In the genomic region with DNA sequence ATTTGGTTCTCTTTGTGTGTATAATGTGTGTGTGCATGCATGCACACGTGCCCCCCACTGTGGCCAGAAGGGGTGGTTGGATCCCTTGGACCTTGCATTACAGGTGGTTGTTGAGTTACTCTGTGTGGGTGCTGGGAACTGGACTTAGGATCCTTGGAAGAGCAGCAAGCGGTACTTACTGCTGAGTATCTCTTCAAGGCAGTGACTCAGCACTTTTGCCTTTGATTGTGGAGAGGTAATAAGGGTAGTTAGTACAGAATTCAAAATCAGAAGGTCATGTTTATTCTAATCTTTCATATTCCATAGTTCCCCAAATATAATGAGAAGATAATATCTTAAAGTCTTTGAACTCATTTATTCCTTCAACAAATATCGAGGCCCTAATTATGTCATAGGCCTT, we compare ENCODE assay signal across 23 mouse cellular contexts. TPM values are rescaled to one million over a fixed set of nuclear protein-coding genes. Genes with fewer than 3 reads are reported as not detected.
DNase-seq lines count a peak whose midpoint lies in the region; ATAC-seq and TF ChIP-seq lines count a peak whose summit lies in the region.
"Had no signal": no experiment of that assay in that cellular context is flagged by ENCODE, and none has a peak within 500 bp of the region (broad histone marks: within the 10 kb centered on the region; RNA-seq: fewer than 3 reads in every experiment).

No protein-coding gene starts in this region.

- H3K27ac ChIP-seq in kidney, adult 2 months (ENCODE audit: insufficient read depth, low read depth, low read length): no peak overlapping the region; the same call in 1 of the 2 replicates
- no peak overlapping the region for H3K27ac ChIP-seq in liver, embryonic 13.5 days
- H3K27ac ChIP-seq in liver, embryonic 12.5 days: no peak overlapping the region
- no peak overlapping the region for H3K27ac ChIP-seq in hindbrain, embryonic 16.5 days (ENCODE audit: low read depth, low read length)
- H3K27ac ChIP-seq: embryonic facial prominence, embryonic 15.5 days; forebrain, embryonic 12.5 days; hindbrain, embryonic 10.5 days; hindbrain, embryonic 14.5 days had no signal

- WGBS in kidney, adult 2 months: 66% methylated on average over 3 of the region's 3 CpGs
- WGBS in liver, embryonic 13.5 days (ENCODE audit: insufficient replicate concordance): 70% methylated on average over 3 of the region's 3 CpGs
- 73% methylated on average over 3 of the region's 3 CpGs for WGBS in liver, embryonic 12.5 days (ENCODE audit: insufficient replicate concordance)
- 92% methylated on average over 3 of the region's 3 CpGs for WGBS in hindbrain, embryonic 16.5 days

- H3K9me3 ChIP-seq in liver, embryonic 13.5 days (replicated peaks): no peaks in the 10 kb centered on the region
- no peaks in the 10 kb centered on the region for H3K9me3 ChIP-seq in liver, embryonic 12.5 days (replicated peaks)
- no peaks in the 10 kb centered on the region for H3K9me3 ChIP-seq in hindbrain, embryonic 16.5 days (ENCODE audit: control insufficient read depth, low read length)
- H3K9me3 ChIP-seq: embryonic facial prominence, embryonic 15.5 days; forebrain, embryonic 12.5 days; G1E; heart, embryonic 12.5 days; hindbrain, embryonic 10.5 days had no signal

- no peak overlapping the region for H3K9ac ChIP-seq in liver, embryonic 13.5 days
- no peak overlapping the region for H3K9ac ChIP-seq in liver, embryonic 12.5 days
- H3K9ac ChIP-seq in hindbrain, embryonic 16.5 days (ENCODE audit: low read depth, low read length): no peak overlapping the region
- H3K9ac ChIP-seq: embryonic facial prominence, embryonic 15.5 days; forebrain, embryonic 12.5 days; heart, embryonic 12.5 days; hindbrain, embryonic 14.5 days had no signal

- no peak for TF ChIP-seq CTCF in kidney, adult 2 months (conservative IDR thresholded peaks at IDR 0.05; ENCODE audit: insufficient read depth, insufficient read length, low read depth, low read length)

- ATAC-seq in liver, embryonic 13.5 days (ENCODE audit: low read depth): no peak
- no peak for ATAC-seq in liver, embryonic 12.5 days
- no peak for ATAC-seq in hindbrain, embryonic 16.5 days
- ATAC-seq: forebrain, embryonic 16.5 days; Patski had no signal

- H3K4me2 ChIP-seq in liver, embryonic 13.5 days: no peak overlapping the region
- H3K4me2 ChIP-seq in liver, embryonic 12.5 days: no peak overlapping the region
- no peak overlapping the region for H3K4me2 ChIP-seq in hindbrain, embryonic 16.5 days (ENCODE audit: low read length)
- H3K4me2 ChIP-seq: embryonic facial prominence, embryonic 15.5 days; forebrain, embryonic 12.5 days; heart, embryonic 12.5 days; hindbrain, embryonic 14.5 days had no signal

- TF ChIP-seq POLR2A in kidney, adult 2 months (IDR thresholded peaks at IDR 0.05; ENCODE audit: low read depth, low read length): no peak

- H3K27me3 ChIP-seq in kidney, adult 2 months (replicated peaks; ENCODE audit: control insufficient read depth, insufficient read depth, low read length): no peaks in the 10 kb centered on the region
- H3K27me3 ChIP-seq in liver, embryonic 13.5 days: no peaks in the 10 kb centered on the region
- no peaks in the 10 kb centered on the region for H3K27me3 ChIP-seq in liver, embryonic 12.5 days (replicated peaks)
- H3K27me3 ChIP-seq in hindbrain, embryonic 16.5 days (replicated peaks; ENCODE audit: control insufficient read depth, insufficient read depth, low read length): no peaks in the 10 kb centered on the region
- H3K27me3 ChIP-seq: embryonic facial prominence, embryonic 15.5 days; forebrain, embryonic 12.5 days; heart, embryonic 12.5 days; Patski had no signal

- DNase-seq in kidney, adult 2 months: peak; percentile 49
- no peak for DNase-seq in kidney, postnatal 25 days
- DNase-seq in liver, embryonic 13.5 days: peak; percentile 3
- peak; percentile 31 for DNase-seq in ES-CJ7 (ENCODE audit: low read depth, low spot score)
- DNase-seq in c-Kit-positive CD71-positive TER-119-positive erythroid progenitor cells, embryonic 14.5 days (ENCODE audit: low spot score): peak; percentile 14
- no peak for DNase-seq in cerebellum, postnatal 4 days (ENCODE audit: low spot score in 2 of 2)
- DNase-seq: adrenal gland, adult 2 months; adrenal gland, postnatal 25 days; cerebellum, adult 2 months; cerebellum, postnatal 10 days; embryo, embryonic 11 days; gastrocnemius, postnatal 10 days had no signal

- peaks cover 11% of the 10 kb centered on the region for H3K4me1 ChIP-seq in kidney, adult 2 months (ENCODE audit: control insufficient read depth, insufficient read depth, low read length)
- H3K4me1 ChIP-seq in liver, embryonic 13.5 days (replicated peaks): peaks cover 7% of the 10 kb centered on the region
- peaks cover 7% of the 10 kb centered on the region for H3K4me1 ChIP-seq in liver, embryonic 12.5 days
- H3K4me1 ChIP-seq in hindbrain, embryonic 16.5 days (ENCODE audit: control insufficient read depth, insufficient read depth, low read depth, low read length): no peaks in the 10 kb centered on the region
- H3K4me1 ChIP-seq: embryonic facial prominence, embryonic 15.5 days; forebrain, embryonic 12.5 days; heart, embryonic 12.5 days; hindbrain, embryonic 10.5 days had no signal

- H3K36me3 ChIP-seq in kidney, adult 2 months (ENCODE audit: control insufficient read depth, insufficient read depth, low read length): peaks cover 3% of the 10 kb centered on the region; the same call in 1 of the 2 replicates
- H3K36me3 ChIP-seq in liver, embryonic 13.5 days: peaks cover 34% of the 10 kb centered on the region
- peaks cover 45% of the 10 kb centered on the region for H3K36me3 ChIP-seq in liver, embryonic 12.5 days
- peaks cover 2% of the 10 kb centered on the region; the same call in 1 of the 2 replicates for H3K36me3 ChIP-seq in hindbrain, embryonic 16.5 days (ENCODE audit: control insufficient read depth, insufficient read depth, low read length)

- H3K4me3 ChIP-seq in kidney, adult 2 months (ENCODE audit: insufficient read depth, low read depth, low read length): no peak overlapping the region
- no peak overlapping the region for H3K4me3 ChIP-seq in liver, embryonic 13.5 days (replicated peaks)
- H3K4me3 ChIP-seq in liver, embryonic 12.5 days: no peak overlapping the region
- no peak overlapping the region for H3K4me3 ChIP-seq in hindbrain, embryonic 16.5 days (ENCODE audit: low read length)
- H3K4me3 ChIP-seq: embryonic facial prominence, embryonic 15.5 days; forebrain, embryonic 12.5 days; heart, embryonic 12.5 days; hindbrain, embryonic 10.5 days had no signal

RNA-seq across cellular contexts. Expression of a gene that starts 13.4 kb away (rescaled TPM):
- polyA plus RNA-seq in kidney, adult 2 months (2012; rRNA removed): 2.4 and 2.5 TPM in 2 replicates
- polyA plus RNA-seq in liver, embryonic 13.5 days (2015; fragmentation: Nextera tagmentation; extraction: Ambion mirVana): 0.32 and 0.35 TPM in 2 replicates
- 0.43 and 0.79 TPM in 2 replicates for polyA plus RNA-seq in liver, embryonic 12.5 days (2016; fragmentation: Nextera tagmentation; extraction: Ambion mirVana)
- 21.7 and 25.0 TPM in 2 replicates for polyA plus RNA-seq in hindbrain, embryonic 16.5 days (2015; fragmentation: Nextera tagmentation; extraction: Ambion mirVana)
- polyA plus RNA-seq: adrenal gland, adult 2 months; G1E; gonadal fat pad, adult 2 months had no signal

RNA-seq across cellular contexts. Expression of a gene that starts 54.4 kb away (rescaled TPM):
- 40.4 and 47.1 TPM in 2 replicates for polyA plus RNA-seq in kidney, adult 2 months (2012; rRNA removed)
- 18.7 and 21.2 TPM in 2 replicates for polyA plus RNA-seq in liver, embryonic 13.5 days (2015; fragmentation: Nextera tagmentation; extraction: Ambion mirVana)
- 25.4 and 27.8 TPM in 2 replicates for polyA plus RNA-seq in liver, embryonic 12.5 days (2016; fragmentation: Nextera tagmentation; extraction: Ambion mirVana)
- 63.2 and 64.6 TPM in 2 replicates for polyA plus RNA-seq in hindbrain, embryonic 16.5 days (2015; fragmentation: Nextera tagmentation; extraction: Ambion mirVana)

Comparison
In these comparisons a context has a peak if more than half of its experiments do, and no peak if none do; other contexts are left out.
1. DNase-seq: peak in kidney, adult 2 months (single experiment), liver, embryonic 13.5 days (single experiment), ES-CJ7 (single experiment) and c-Kit-positive CD71-positive TER-119-positive erythroid progenitor cells, embryonic 14.5 days (single experiment); none in kidney, postnatal 25 days (0 of 2) and cerebellum, postnatal 4 days (0 of 2).